Mouse (Mus musculus): ENCODE measurements at regions not wholly inside any gene's neighbourhood (a gene's known extent, or its start where the extent isn't known, plus 50 kb on each side); places are given as distances from the start of the nearest gene placed in this dataset.
A peak's percentile ranks its signal among the peaks of the same experiment; 100 is the strongest.

- H3K9ac ChIP-seq (replicated peaks; ENCODE audit: low read depth, low read length) = no peak overlapping the region
- no peak overlapping the region for H3K4me2 ChIP-seq (replicated peaks; ENCODE audit: low read depth, low read length)
- 50% methylated on average over 7 of the region's 7 CpGs for whole genome bisulfite sequencing
- no peaks in the 10 kb centered on the region for H3K36me3 ChIP-seq (ENCODE audit: control insufficient read depth, insufficient read depth, low read length)
- H3K4me1 ChIP-seq (ENCODE audit: control insufficient read depth, insufficient read depth, low read length) = no peaks in the 10 kb centered on the region
- H3K27ac ChIP-seq (ENCODE audit: low read length) = no peak overlapping the region
- no peaks in the 10 kb centered on the region for H3K9me3 ChIP-seq (ENCODE audit: control insufficient read depth, low read depth, low read length)
- no peak overlapping the region for H3K4me3 ChIP-seq (ENCODE audit: low read depth, low read length)
- ATAC-seq (ENCODE audit: insufficient number of reproducible peaks, insufficient read depth, low FRiP score, low read depth) = 0 out of 2 replicates have a peak, but pooled peaks have one; percentile 37
- no peaks in the 10 kb centered on the region for H3K27me3 ChIP-seq (ENCODE audit: control insufficient read depth, insufficient read depth, low read length)
Observed at GRCm38 (mm10) chr15:51392449-51393405, 2492.0 kb upstream of the Gm7489 start.

DNA sequence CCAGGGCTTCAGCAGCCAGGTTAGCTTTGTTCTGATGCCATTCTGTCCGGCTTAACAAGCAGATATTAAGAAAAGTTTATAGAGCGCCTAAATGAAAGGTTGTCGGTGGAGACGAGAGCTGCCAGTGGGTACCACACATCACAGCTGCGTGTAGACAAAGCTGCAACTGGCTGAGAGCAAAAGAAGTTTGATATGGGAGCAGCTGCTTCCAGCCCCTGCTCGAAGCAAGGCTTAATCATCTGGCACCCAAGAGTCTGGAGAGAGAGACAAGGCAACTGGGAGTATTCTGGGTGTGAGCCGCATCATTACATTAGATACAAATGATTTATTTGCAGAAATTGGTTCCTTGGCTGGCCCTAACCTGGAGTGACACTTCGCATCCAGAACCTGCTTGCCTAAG lies 2488.7 kb upstream of the Gm7489 start:
- 71% methylated on average over 8 of the region's 8 CpGs for WGBS
- Histone ChIP-seq H3K4me2 (replicated peaks; ENCODE audit: low read depth, low read length) (no peak overlapping the region), H3K36me3 (ENCODE audit: control insufficient read depth, insufficient read depth, low read length) (no peaks in the 10 kb centered on the region), H3K4me3 (ENCODE audit: low read depth, low read length) (no peak overlapping the region), H3K4me1 (ENCODE audit: control insufficient read depth, insufficient read depth, low read length) (no peaks in the 10 kb centered on the region), H3K27me3 (ENCODE audit: control insufficient read depth, insufficient read depth, low read length) (no peaks in the 10 kb centered on the region), H3K9ac (replicated peaks; ENCODE audit: low read depth, low read length) (no peak overlapping the region), H3K9me3 (ENCODE audit: control insufficient read depth, low read depth, low read length) (no peaks in the 10 kb centered on the region), H3K27ac (ENCODE audit: low read length) (no peak overlapping the region)
- no peak for ATAC-seq (ENCODE audit: insufficient number of reproducible peaks, insufficient read depth, low FRiP score, low read depth)

GRCm38 (mm10) chr15:51403581-51403980 lies 2481.1 kb upstream of the Gm7489 start:
- Histone ChIP-seq H3K27ac (ENCODE audit: low read length) (no peak overlapping the region), H3K27me3 (ENCODE audit: control insufficient read depth, insufficient read depth, low read length) (no peaks in the 10 kb centered on the region), H3K4me2 (replicated peaks; ENCODE audit: low read depth, low read length) (no peak overlapping the region), H3K9ac (replicated peaks; ENCODE audit: low read depth, low read length) (no peak overlapping the region), H3K36me3 (ENCODE audit: control insufficient read depth, insufficient read depth, low read length) (no peaks in the 10 kb centered on the region), H3K9me3 (ENCODE audit: control insufficient read depth, low read depth, low read length) (no peaks in the 10 kb centered on the region), H3K4me1 (ENCODE audit: control insufficient read depth, insufficient read depth, low read length) (no peaks in the 10 kb centered on the region), H3K4me3 (ENCODE audit: low read depth, low read length) (no peak overlapping the region)
- ATAC-seq (ENCODE audit: insufficient number of reproducible peaks, insufficient read depth, low FRiP score, low read depth) = no peak
- WGBS = 91% methylated on average over 3 of the region's 3 CpGs

GRCm38 (mm10) chr15:51409791-51410308 lies 2474.9 kb upstream of the Gm7489 start:
- Histone ChIP-seq H3K9ac (replicated peaks; ENCODE audit: low read depth, low read length) (no peak overlapping the region), H3K4me1 (ENCODE audit: control insufficient read depth, insufficient read depth, low read length) (no peaks in the 10 kb centered on the region), H3K27me3 (ENCODE audit: control insufficient read depth, insufficient read depth, low read length) (no peaks in the 10 kb centered on the region), H3K4me3 (ENCODE audit: low read depth, low read length) (no peak overlapping the region), H3K36me3 (ENCODE audit: control insufficient read depth, insufficient read depth, low read length) (no peaks in the 10 kb centered on the region), H3K27ac (ENCODE audit: low read length) (no peak overlapping the region), H3K9me3 (ENCODE audit: control insufficient read depth, low read depth, low read length) (no peaks in the 10 kb centered on the region), H3K4me2 (replicated peaks; ENCODE audit: low read depth, low read length) (no peak overlapping the region)
- 29% methylated on average over 6 of the region's 6 CpGs for WGBS
- no peak for ATAC-seq (ENCODE audit: insufficient number of reproducible peaks, insufficient read depth, low FRiP score, low read depth)

GRCm38 (mm10) chr15:51411966-51412365 lies 2472.7 kb upstream of the Gm7489 start:
- no peak overlapping the region for H3K27ac ChIP-seq (ENCODE audit: low read length)
- no peak overlapping the region for H3K9ac ChIP-seq (replicated peaks; ENCODE audit: low read depth, low read length)
- no peaks in the 10 kb centered on the region for H3K4me1 ChIP-seq (ENCODE audit: control insufficient read depth, insufficient read depth, low read length)
- no peaks in the 10 kb centered on the region for H3K9me3 ChIP-seq (ENCODE audit: control insufficient read depth, low read depth, low read length)
- ATAC-seq (ENCODE audit: insufficient number of reproducible peaks, insufficient read depth, low FRiP score, low read depth) = no peak
- H3K4me2 ChIP-seq (replicated peaks; ENCODE audit: low read depth, low read length) = no peak overlapping the region
- H3K27me3 ChIP-seq (ENCODE audit: control insufficient read depth, insufficient read depth, low read length) = no peaks in the 10 kb centered on the region
- H3K36me3 ChIP-seq (ENCODE audit: control insufficient read depth, insufficient read depth, low read length) = no peaks in the 10 kb centered on the region
- H3K4me3 ChIP-seq (ENCODE audit: low read depth, low read length) = no peak overlapping the region

DNA sequence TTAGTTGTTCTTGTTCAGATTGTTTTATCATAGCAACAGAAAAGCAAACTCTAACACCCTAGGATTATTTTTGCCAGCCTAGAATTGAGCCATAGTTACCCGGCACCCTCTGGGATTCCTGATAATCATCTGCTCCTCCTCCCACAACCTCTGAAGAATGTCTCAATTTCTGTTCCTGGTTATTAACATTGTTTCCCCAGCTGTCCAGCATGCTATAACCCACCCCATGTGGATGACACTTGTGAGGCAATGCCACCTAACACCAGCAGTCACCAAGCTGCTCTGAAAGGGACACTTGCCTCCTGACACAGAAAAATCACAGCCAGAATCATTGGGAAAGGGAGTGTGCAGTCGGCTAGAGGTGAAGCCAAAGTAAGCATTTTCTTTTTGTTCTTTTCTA lies 2442.1 kb upstream of the Gm7489 start:
- Histone ChIP-seq H3K36me3 (ENCODE audit: control insufficient read depth, insufficient read depth, low read length) (no peaks in the 10 kb centered on the region), H3K4me1 (ENCODE audit: control insufficient read depth, insufficient read depth, low read length) (no peaks in the 10 kb centered on the region), H3K4me3 (ENCODE audit: low read depth, low read length) (no peak overlapping the region), H3K27ac (ENCODE audit: low read length) (no peak overlapping the region), H3K9ac (replicated peaks; ENCODE audit: low read depth, low read length) (no peak overlapping the region), H3K9me3 (ENCODE audit: control insufficient read depth, low read depth, low read length) (no peaks in the 10 kb centered on the region), H3K27me3 (ENCODE audit: control insufficient read depth, insufficient read depth, low read length) (no peaks in the 10 kb centered on the region), H3K4me2 (replicated peaks; ENCODE audit: low read depth, low read length) (no peak overlapping the region)
- ATAC-seq (ENCODE audit: insufficient number of reproducible peaks, insufficient read depth, low FRiP score, low read depth) = no peak
- WGBS = 78% methylated on average over 2 of the region's 2 CpGs

DNA sequence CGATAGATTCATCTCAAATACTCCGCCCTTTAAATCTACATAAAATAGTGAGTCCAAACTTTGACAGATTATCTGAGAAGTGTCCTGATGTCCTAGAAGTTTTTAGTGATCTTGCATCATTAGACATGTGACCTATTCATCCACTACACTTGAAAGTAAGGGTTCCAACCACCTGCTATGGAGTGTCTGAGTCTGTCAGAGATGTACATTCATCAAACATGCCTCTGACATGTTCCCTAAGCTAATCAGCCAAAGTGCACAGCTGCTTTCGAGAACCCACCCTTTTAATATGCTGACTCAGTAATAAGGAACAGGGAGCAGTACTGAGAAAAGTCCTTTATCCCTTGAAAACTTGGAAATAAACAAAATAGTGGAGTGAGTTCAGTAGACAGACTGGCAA lies 2414.8 kb upstream of the Gm7489 start:
- Histone ChIP-seq H3K4me1 (ENCODE audit: control insufficient read depth, insufficient read depth, low read length) (no peaks in the 10 kb centered on the region), H3K36me3 (ENCODE audit: control insufficient read depth, insufficient read depth, low read length) (no peaks in the 10 kb centered on the region), H3K4me3 (ENCODE audit: low read depth, low read length) (no peak overlapping the region), H3K4me2 (replicated peaks; ENCODE audit: low read depth, low read length) (no peak overlapping the region), H3K9ac (replicated peaks; ENCODE audit: low read depth, low read length) (no peak overlapping the region), H3K27ac (ENCODE audit: low read length) (no peak overlapping the region), H3K27me3 (ENCODE audit: control insufficient read depth, insufficient read depth, low read length) (no peaks in the 10 kb centered on the region), H3K9me3 (ENCODE audit: control insufficient read depth, low read depth, low read length) (no peaks in the 10 kb centered on the region)
- 73% methylated on average over 3 of the region's 3 CpGs for WGBS
- no peak for ATAC-seq (ENCODE audit: insufficient number of reproducible peaks, insufficient read depth, low FRiP score, low read depth)

DNA sequence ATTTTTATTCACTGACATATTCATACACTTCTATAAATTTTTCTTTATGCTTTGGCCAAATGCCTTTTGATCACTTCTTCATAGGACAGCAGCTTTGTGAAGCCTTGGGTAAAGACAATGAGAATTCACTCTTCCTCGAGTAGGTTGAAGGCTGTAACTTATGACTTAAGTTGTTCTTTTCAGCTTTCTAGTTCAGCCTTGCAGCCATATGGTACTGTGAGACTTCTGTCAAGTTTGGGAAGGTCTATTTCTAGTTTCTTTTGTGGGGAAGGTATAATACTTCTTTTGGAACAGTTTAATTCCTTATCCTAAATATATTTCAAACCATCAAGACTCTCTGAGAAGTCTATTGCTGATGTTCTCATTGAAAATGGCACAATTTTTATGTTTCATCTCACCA lies 2413.6 kb upstream of the Gm7489 start:
- Histone ChIP-seq H3K36me3 (ENCODE audit: control insufficient read depth, insufficient read depth, low read length) (no peaks in the 10 kb centered on the region), H3K27me3 (ENCODE audit: control insufficient read depth, insufficient read depth, low read length) (no peaks in the 10 kb centered on the region), H3K9me3 (ENCODE audit: control insufficient read depth, low read depth, low read length) (no peaks in the 10 kb centered on the region), H3K4me2 (replicated peaks; ENCODE audit: low read depth, low read length) (no peak overlapping the region), H3K4me3 (ENCODE audit: low read depth, low read length) (no peak overlapping the region), H3K4me1 (ENCODE audit: control insufficient read depth, insufficient read depth, low read length) (no peaks in the 10 kb centered on the region), H3K27ac (ENCODE audit: low read length) (no peak overlapping the region), H3K9ac (replicated peaks; ENCODE audit: low read depth, low read length) (no peak overlapping the region)
- no peak for ATAC-seq (ENCODE audit: insufficient number of reproducible peaks, insufficient read depth, low FRiP score, low read depth)
- 69% methylated on average over 1 of the region's 1 CpGs for WGBS

Measured in stomach, embryonic 14.5 days (tissue).